Mouse (Mus musculus) gastrocnemius, postnatal 25 days (tissue): ENCODE measurements around the gene Slc12a7. TPM values are rescaled to one million over a fixed set of nuclear protein-coding genes. Genes with fewer than 3 reads are reported as not detected.

Experiments used
- DNase-seq: peaks from one replicate; pipeline ENCODE4 v3.0.0; 2022
- total RNA-seq, 2 experiments: library from RNA; stranded (reverse); gene quantifications; 1 replicate in 1 of 2; 2 replicates in 1 of 2; pipeline ENCODE4 v1.2.3; 2021

The Slc12a7 gene
- total RNA-seq, 2 experiments from 2014 or later = 3.6 to 8.0 TPM

DNA sequence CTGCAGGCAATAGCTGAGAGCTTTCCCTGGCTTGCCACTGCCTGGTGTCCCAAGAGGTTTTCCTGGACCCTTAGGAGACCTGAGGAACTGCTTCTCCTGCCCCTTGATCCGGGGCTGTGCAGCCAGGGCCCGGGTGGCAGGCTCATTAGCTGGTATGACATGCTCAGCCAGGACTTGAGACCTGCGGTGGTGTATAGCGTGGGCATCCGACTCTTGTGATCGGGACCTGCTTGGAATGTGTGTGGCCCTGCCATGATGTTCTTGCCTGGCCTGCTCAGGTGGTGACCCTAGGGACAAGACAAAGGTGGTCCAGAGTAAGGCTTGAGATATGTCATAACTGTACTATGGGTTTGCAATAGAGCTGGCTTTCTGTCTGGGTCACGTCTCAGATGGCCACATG lies 88.4 kb downstream of the Slc12a7 start:
- DNase-seq = no peak

DNA sequence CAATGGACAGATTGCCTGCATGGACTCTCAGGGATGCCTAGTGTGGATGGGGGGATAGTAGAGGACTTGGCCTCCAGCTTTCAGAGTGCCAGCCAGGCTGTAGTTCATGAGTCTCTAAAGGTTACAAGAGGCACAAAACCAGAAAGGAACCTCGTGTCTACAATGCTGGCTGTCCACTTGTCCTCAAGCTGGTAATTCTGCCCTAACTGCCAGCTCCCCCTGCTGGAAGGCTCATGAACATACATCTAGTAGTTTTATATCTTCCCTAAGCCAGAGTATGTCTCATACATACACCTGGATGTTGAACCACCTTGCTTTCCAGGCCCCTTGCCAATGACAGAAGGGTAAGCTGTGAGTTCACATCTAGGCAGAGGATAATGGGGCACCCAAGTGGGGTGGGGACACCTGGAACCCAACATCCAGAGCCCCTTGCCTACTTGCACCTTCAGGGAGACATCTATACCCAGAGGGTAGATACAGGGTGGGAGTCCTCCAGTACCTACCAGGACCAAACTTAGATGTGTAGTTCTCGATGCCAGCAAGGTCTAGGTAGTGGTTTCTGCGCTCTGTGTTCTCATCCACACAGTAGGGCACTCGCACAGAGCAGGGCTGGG lies 89.4 kb downstream of the Slc12a7 start:
- peak; percentile 27 for DNase-seq

DNA sequence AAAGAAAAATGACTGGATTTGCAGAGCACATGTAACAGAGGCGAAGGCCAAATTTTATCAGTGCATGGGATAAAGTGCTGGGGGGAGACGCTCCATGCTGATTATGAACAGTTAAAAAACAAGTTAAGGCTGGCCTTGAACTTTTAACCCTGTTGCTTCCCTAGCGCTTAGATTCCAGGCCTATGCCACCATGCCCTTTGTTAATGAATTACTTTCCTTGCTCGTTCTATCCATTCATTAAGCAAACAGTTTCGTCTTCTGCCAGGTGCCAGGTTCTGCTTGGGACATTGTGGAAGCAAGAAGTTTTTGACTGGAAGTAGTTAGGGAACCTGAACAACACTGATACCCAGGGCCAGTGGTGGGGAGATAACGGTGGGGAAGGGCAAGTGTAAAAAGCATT lies 90.8 kb downstream of the Slc12a7 start:
- DNase-seq = no peak

DNA sequence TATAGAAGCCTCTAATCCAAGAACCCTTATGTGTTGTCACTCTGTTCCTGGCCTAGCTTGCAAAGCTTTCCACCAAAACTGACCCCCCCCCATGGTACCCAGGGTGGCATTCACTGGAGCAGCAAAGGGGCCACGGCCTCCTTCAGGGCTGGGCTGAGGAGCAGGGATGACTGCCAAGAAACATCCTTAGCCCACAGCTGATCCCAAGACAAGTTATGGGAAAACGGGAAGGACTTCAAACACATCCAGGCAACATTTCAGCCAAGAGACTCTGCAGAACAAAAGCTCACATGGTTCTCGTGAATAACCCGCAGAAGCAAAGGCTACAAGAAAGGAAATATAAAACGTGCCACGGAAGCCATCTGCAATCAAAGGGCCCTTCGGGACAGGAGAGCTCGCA lies 94.3 kb downstream of the Slc12a7 start:
- no peak for DNase-seq

DNA sequence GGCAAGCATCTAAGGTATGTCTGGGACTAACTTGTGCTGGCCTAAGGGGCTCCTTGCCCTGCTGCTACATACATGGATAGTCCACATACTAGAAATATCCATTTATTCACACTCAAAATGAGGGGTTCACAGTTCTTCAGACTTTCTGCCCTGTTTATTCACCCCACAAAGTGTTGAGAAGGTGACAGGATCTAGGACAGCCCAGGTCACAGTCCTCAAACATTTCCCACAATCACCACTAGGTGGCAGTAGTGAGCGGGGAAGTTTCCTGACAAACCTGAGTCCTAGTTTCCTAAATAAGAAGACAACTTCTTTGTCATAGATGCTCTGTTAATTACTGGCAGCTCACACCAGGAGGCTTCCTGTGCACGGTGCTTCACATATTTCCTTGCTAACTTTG lies 98.6 kb downstream of the Slc12a7 start:
- DNase-seq = no peak

DNA sequence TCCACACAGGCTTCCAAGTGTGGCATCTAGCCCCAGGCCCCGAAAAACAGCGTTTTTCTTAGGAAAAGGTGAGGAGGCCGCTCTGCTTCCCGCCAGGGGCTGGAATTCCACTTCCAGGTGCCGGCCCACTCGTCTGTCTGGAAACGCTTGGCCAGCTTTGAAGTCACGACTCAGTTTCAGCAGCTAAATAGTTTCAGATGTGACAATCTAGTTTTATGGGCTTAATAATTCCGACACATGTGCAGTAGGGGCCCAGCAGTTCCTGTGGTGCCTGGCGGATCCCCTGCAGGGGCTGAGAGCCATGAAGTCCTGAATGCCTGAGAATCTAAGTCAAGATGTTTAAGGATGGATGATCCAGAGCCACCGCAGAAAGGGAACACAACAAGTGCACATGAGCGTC lies 100.9 kb downstream of the Slc12a7 start:
- DNase-seq = no peak

DNA sequence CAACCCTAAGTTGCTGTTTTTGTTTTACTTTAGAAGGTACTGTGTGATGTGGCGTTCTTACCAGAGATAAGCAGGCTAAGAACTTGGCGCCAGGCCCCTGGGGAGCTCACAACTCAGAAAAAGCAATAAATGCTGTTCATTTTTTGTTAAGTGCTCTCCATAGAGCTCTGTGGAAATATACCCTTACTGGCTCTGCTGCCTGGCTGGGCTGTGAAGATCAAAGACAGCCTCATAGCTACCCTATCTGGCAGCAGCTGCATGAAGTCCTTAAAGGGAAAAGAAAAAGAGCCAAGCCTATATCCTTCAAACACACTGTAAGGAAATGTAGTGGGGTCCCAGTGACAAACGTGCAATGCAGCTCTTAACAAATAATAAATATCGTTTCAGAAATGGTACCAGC lies 102.9 kb downstream of the Slc12a7 start:
- DNase-seq = no peak

DNA sequence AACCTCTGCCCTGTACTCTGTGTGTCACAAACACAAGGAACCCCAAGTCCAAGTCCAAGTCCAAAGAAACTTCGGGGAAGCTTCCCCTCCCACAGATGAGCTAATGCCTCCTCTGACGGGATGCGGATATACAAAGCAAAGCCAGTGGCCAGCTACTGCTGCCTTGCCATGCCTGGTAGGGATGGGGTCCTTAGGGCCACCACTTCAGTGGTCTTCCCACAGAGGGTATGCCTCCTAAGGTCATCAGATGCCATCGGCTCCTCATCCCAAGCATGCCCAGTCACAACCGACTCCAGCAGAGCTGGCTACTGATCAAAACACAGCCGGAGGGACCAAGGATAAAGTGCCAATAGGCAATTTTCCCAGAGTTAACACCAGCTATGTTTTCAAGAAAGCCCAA lies 103.6 kb downstream of the Slc12a7 start:
- no peak for DNase-seq

DNA sequence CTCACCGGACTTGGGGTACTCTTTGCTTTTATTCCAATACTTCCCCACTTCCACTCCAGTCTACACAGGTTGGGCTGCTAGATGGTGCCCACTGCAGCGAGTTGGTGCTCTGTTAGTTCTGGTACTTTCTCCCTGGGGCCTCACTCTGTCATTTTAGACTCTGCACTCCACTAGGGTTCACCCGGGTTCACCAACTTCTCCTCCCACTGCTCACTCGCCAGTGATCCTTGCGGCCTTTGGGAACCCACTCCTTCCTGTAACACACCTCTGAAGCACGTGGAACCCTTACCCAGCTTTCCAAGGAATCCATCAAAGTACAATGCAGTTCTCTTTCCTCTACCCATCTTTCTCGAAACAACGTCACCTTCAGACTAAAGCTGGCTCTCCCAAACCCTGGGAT lies 104.8 kb downstream of the Slc12a7 start:
- no peak for DNase-seq

DNA sequence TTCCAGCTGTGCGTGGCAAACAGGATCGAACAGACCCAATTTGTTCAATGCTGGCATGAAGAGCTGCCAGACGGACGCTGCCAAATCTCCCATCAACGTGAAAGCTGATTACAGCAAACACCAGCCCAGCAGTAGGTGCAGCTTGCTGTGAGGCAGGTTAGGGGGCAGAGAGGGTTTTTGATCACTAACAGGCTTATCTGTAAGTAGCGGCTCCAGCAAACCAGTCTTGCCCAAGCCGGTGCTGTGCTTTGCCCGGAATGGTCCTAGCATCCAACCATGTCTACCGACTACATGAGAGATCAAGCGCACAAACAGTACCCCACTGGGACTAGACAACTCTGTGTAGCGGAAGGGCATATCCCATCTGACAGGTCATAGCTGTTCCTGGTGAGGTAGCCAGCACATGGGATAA lies 106.2 kb downstream of the Slc12a7 start:
- no peak for DNase-seq

DNA sequence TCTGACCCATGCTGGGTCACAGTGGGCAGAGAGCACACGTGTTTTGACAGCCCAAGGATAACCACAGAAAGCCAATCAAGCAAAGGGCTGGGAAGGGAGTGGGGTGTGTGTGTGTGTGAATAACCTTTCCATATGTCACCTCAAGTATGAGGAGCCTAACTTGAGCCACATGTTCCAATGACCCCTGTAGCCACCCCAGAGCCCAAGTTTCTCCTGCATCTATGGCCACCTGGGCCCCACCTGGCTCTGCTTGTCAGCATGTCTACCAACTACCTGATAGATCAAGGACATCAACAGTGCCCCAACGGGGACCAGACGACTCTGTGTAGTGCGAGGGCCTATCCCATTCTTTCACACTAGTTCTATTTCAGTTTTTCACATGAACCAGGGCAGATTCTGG lies 106.8 kb downstream of the Slc12a7 start:
- no peak for DNase-seq

DNA sequence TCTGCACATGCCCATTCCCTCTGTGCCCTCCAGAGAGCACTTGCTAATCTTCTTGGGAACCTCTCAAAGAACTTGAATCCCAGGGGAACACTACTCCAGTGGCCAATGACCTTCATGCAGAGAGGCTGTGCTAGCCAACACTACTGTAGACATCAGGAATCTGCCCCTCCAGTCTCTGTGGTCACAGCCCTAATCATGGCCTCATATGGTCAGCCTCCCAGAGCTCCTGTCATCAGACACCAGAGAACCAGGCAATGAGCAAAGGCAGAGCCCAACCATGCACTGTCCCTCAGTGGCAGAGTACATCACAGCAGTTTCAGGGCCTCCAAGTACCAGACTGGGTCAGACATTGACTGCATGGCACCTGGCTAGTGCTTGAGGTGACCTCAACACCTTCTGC lies 109.8 kb downstream of the Slc12a7 start:
- no peak for DNase-seq

DNA sequence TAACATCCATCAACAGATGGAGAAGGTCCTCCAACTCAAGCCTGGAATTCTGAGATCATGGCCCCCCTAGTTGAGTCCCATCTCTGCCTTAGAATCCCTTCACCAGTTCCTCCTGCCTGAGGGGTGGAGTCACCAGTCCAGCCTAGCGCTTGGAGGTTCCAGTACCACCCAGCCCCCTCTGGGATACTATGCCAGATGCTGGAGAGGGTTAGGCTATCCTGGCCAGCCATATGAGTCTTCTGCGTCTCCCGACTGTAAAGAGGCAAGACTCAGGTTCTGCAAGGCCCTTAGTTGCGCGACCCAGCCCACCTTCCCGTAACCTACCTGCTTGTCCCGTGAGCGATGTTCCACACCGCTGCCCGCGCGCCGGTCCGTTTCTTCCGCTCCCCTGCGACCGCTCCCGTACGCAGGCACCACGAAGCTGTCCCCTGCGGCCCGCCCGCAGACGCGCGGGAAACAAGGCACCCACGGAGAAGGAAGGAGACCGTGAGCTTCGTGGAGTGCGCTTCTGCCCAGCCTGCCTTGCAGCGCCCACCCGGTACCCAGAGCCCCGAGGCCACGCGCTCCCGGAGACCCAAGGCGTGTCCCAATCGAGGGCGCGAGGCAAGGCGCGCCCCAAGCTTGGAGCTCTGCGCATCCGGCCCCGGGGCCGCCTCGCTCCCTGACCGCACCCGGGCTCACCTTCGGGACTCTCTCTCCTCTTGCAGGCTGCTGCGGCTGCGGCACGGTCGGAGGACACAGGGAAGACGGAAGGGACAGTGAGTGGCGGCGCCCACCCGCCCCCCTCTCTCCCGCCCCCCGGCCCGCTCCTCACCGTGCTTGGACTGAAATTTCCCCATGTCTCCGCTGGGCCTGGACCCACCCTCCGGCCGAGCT lies 113.9 kb downstream of the Slc12a7 start:
- no peak for DNase-seq

DNA sequence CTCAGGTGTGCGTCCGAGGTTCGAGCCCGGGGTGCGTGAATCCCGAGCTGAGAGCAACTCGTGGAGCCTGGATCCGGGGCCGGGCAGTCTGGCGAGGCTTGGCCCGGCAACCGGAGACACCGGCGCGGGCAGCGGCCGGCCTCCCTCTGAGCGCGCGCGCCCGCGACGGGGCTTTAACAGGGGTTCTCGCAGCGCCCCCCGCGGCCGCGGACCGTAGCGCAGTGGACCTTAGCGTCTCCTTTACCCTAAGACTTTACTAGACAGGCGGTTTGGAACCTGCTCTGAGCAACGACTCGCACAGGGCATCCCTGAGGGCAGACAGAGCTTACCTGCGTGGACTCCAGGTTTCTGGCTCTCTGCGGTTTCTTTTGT lies 114.6 kb downstream of the Slc12a7 start, which contains the start of gene Nkd2:
Gene Nkd2, minus strand, starts transcription at position 167 of the 372 bp plus-strand sequence.
- peak; percentile 76 for DNase-seq

Other genes with a start within 250 kb of the Slc12a7 start
- gene Slc6a3, start 196.3 kb upstream of the Slc12a7 start, total RNA-seq = not detected
- gene Clptm1l, start 129.1 kb upstream of the Slc12a7 start, total RNA-seq = 10 to 100 TPM; 30.6 to 37.1 TPM
- gene Tert, start 106.2 kb upstream of the Slc12a7 start, total RNA-seq = under 1 TPM; 0.31 to 0.32 TPM
- under 1 TPM in 1 of 2 experiments, not detected in 1; 0.49 TPM for gene Slc6a18, start 55.1 kb upstream of the Slc12a7 start, total RNA-seq
- gene Slc6a19, start 28.2 kb upstream of the Slc12a7 start, total RNA-seq = under 1 TPM in 1 of 2 experiments, not detected in 1; 0.70 TPM
- 1 to 10 TPM; 1.0 to 2.3 TPM for gene Nkd2, start 114.5 kb downstream of the Slc12a7 start, total RNA-seq
- under 1 TPM in 1 of 2 experiments, not detected in 1; 0.15 TPM for gene Trip13, start 204.7 kb downstream of the Slc12a7 start, total RNA-seq
- gene Brd9, start 204.7 kb downstream of the Slc12a7 start, total RNA-seq = 10 to 100 TPM in 1 of 2 experiments, 1 to 10 TPM in 1; 9.6 to 10.7 TPM
- gene Zdhhc11, start 230.8 kb downstream of the Slc12a7 start, total RNA-seq = not detected